Mouse (Mus musculus): ENCODE measurements around the gene Gm17617. TPM values are rescaled to one million over a fixed set of nuclear protein-coding genes. Genes with fewer than 3 reads are reported as not detected.

The Gm17617 gene
- not detected for polyA plus RNA-seq (2015; fragmentation: Illumina TruSeq; extraction: RNeasy Lipid Tissue Mini Kit (QIAGEN cat#74804); ENCODE audit: low read depth, low replicate concordance)

DNA sequence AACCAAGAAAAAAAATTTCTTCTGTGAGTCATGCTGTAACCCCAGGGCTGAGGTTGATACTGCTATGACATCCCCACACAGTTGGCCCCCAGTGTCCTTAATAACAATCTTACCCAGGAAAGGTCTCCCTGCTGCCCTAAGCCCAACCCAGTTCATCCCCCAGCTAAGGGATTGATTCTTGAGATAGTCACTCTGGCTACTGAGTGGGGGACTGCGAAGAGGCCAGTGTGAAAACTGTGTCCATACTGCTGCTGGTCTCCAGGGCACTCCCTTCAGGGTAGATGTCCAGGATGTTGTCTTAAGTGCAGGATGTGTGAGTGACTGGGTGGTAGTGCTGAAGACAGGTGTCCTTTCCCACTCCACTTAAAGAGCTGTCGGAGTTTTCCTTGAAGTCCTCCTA, at the start of gene Gm17617:
Gene Gm17617, minus strand, starts transcription at position 101 of the 400 bp plus-strand sequence.

DNA sequence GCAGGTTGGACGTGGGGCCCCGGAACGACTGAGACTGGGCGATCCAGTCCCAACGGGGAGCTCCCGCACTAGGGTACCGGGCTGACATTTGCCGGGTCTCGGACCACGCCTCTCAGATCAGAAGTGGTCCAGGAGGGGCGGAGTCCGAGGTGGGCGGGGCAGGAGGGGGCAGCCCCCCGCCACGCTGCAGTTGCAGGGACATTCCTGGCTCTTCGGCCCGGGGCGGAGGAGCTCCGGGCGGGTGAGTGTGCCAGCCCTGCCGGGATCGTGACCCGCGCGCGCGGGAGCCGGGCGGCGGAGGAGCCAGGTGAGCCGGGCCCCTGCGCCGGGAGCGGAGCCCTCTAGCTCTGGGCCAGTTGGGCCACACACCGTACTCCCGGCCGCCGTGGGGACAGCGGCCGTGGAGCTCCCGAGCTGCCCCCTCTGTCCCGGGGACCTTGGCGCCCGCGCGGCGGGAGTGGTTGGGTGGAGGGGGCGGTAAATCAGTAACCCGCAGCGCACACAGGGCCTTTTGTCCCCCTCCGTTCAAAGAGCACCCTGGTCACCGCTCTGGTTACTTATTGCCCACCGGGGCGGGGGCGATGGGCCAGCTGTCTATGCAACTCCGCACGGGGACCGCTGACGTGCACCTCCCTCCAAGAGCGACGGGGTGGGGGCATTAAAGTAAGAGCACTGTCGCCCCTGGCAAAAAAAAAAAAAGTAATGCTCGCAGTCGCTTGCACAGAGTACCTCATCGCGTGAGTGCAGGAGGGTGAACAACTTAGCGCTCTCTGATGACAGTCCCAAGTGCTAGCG, 19.5 kb upstream of the Gm17617 start, which contains the start of gene Fgfr4:
Gene Fgfr4, plus strand, starts transcription at position 20 of the 795 bp plus-strand sequence.

DNA sequence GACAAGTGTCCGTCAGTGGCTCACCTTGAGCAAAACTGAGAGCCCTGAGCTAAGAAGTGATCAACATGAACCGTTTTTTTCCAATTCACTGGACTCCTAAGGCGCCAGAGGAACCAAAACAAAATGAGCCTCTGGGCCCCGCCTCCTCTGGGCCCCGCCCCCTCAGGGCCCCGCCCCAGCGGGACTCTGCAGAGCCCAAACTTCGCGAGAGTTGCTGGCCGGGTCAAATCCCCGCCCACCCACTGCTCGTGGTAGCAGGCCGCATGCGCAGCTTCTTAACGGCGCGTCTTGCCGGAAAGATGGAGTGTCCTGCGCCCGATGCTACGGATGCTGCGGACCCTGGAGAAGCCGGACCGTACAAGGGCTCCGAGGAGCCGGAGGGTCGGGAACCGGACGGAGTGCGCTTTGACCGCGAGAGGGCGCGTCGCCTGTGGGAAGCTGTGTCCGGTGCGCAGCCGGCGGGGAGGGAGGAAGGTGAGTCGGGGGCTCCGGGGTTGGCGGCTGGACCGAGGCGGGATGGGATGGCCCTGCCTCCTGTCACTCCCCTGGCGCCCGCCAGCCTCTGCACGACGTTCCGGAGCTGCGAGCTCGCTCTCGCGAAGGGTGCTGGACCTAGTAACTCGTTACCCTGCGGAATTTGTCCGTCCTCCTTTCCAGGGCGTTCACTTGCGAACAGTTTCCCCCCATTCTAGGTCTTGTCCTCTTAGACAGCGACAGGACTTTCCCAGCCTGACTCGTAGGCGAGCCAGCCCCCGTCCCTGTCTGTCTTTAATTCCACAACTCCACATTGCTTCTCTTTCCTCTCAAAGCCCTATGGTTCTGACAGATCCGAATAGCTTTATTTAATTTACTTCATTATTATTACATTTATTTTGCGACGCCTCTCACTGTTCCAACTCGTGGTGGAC, 28.0 kb downstream of the Gm17617 start, which contains the start of gene Zfp346:
Gene Zfp346, plus strand, starts transcription at position 267 of the 908 bp plus-strand sequence.

DNA sequence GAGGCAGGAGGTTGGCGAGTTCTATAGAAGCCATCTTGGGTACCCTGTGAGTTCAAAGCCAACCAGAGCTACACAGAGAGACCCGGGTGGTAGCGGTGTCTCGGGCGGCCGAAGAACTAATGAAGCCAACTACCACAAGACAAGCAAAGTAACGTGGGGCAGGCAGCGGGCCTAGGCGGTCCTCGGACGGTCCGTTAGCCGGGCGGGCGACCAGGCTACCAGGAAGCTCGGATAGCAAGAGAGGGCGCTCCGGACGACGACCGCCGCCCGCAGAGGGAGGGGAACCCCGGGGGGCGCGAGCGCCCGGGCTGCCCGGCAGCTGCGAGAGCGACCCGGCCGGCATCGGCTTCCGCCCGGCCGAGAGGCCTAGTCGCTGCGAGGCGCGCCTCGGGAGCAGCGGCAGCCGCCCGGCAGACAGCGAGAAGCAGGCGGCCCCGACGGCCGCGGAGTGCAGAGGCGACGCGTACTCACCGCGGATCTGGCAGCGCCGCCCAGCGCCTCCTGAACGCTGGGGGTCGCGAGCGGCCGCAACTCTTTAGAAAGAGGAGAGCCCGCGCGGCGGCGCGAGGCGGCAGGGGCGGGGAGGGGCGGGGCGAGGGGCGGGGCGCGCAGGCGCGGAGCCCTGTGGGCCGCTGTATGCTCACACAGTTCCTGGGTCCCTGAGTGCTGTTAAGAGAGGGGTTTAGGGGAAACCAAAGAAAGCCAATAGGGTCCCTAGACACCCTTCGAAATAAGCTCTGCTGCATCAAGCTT, 33.4 kb downstream of the Gm17617 start, which contains the start of gene Uimc1:
Gene Uimc1, minus strand, starts transcription at position 575 of the 753 bp plus-strand sequence.

Other genes starting within 250 kb of the Gm17617 start
- 46.2 TPM for gene Unc5a, start 184.1 kb downstream of the Gm17617 start, polyA plus RNA-seq (2015; fragmentation: Illumina TruSeq; extraction: RNeasy Lipid Tissue Mini Kit (QIAGEN cat#74804); ENCODE audit: low read depth, low replicate concordance)
- 1.3 TPM for gene Hk3, start 112.2 kb downstream of the Gm17617 start, polyA plus RNA-seq (2015; fragmentation: Illumina TruSeq; extraction: RNeasy Lipid Tissue Mini Kit (QIAGEN cat#74804); ENCODE audit: low read depth, low replicate concordance)
- gene Uimc1, start 33.2 kb downstream of the Gm17617 start, polyA plus RNA-seq (2015; fragmentation: Illumina TruSeq; extraction: RNeasy Lipid Tissue Mini Kit (QIAGEN cat#74804); ENCODE audit: low read depth, low replicate concordance) = 16.7 TPM
- 33.8 TPM for gene Zfp346, start 28.2 kb downstream of the Gm17617 start, polyA plus RNA-seq (2015; fragmentation: Illumina TruSeq; extraction: RNeasy Lipid Tissue Mini Kit (QIAGEN cat#74804); ENCODE audit: low read depth, low replicate concordance)
- gene Fgfr4, start 19.1 kb upstream of the Gm17617 start, polyA plus RNA-seq (2015; fragmentation: Illumina TruSeq; extraction: RNeasy Lipid Tissue Mini Kit (QIAGEN cat#74804); ENCODE audit: low read depth, low replicate concordance) = 0.13 TPM
- 31.5 TPM for gene Nsd1, start 76.2 kb upstream of the Gm17617 start, polyA plus RNA-seq (2015; fragmentation: Illumina TruSeq; extraction: RNeasy Lipid Tissue Mini Kit (QIAGEN cat#74804); ENCODE audit: low read depth, low replicate concordance)
- gene Prelid1, start 187.0 kb upstream of the Gm17617 start, polyA plus RNA-seq (2015; fragmentation: Illumina TruSeq; extraction: RNeasy Lipid Tissue Mini Kit (QIAGEN cat#74804); ENCODE audit: low read depth, low replicate concordance) = 144 TPM
- gene Rab24, start 188.4 kb upstream of the Gm17617 start, polyA plus RNA-seq (2015; fragmentation: Illumina TruSeq; extraction: RNeasy Lipid Tissue Mini Kit (QIAGEN cat#74804); ENCODE audit: low read depth, low replicate concordance) = 98.9 TPM
- 1.7 TPM for gene Mxd3, start 196.3 kb upstream of the Gm17617 start, polyA plus RNA-seq (2015; fragmentation: Illumina TruSeq; extraction: RNeasy Lipid Tissue Mini Kit (QIAGEN cat#74804); ENCODE audit: low read depth, low replicate concordance)
- 46.0 TPM for gene Lman2, start 229.2 kb upstream of the Gm17617 start, polyA plus RNA-seq (2015; fragmentation: Illumina TruSeq; extraction: RNeasy Lipid Tissue Mini Kit (QIAGEN cat#74804); ENCODE audit: low read depth, low replicate concordance)
- 52.5 TPM for gene Rgs14, start 236.2 kb upstream of the Gm17617 start, polyA plus RNA-seq (2015; fragmentation: Illumina TruSeq; extraction: RNeasy Lipid Tissue Mini Kit (QIAGEN cat#74804); ENCODE audit: low read depth, low replicate concordance)

Data from brain, adult 10 weeks (tissue).